Mouse (Mus musculus): Measurements from ENCODE around the gene Kcnn1.

GRCm38 (mm10) chr8:70869199-70869571 is 6.1 kb upstream of the Kcnn1 start:
- TF ChIP-seq POLR2A (IDR thresholded peaks at IDR 0.05; ENCODE audit: insufficient read length, low read depth) (no peak), MYOG (IDR thresholded peaks at IDR 0.05; ENCODE audit: control insufficient read depth in 1 of 3, insufficient read depth in 1 of 3, insufficient read length in 2 of 3, low read depth in 2 of 3) (no peak), TCF12 (IDR thresholded peaks at IDR 0.05; ENCODE audit: insufficient read depth, poor library complexity, severe bottlenecking) (no peak), POLR2AphosphoS2 (IDR thresholded peaks at IDR 0.05; ENCODE audit: insufficient read length, low read depth) (no peak), E2F4 (IDR thresholded peaks at IDR 0.05; ENCODE audit: insufficient read depth) (no peak), MAX (IDR thresholded peaks at IDR 0.05; ENCODE audit: low read depth) (no peak), SRF (IDR thresholded peaks at IDR 0.05; ENCODE audit: control insufficient read depth, insufficient read length, low read depth) (no peak), CEBPB (IDR thresholded peaks at IDR 0.05; ENCODE audit: insufficient read depth, poor library complexity, severe bottlenecking) (no peak), TCF3 (IDR thresholded peaks at IDR 0.05; ENCODE audit: insufficient read length, low read depth) (no peak), REST (IDR thresholded peaks at IDR 0.05; ENCODE audit: insufficient read depth, insufficient read length) (no peak), MYOD1 (IDR thresholded peaks at IDR 0.05; ENCODE audit: control insufficient read depth in 1 of 3, insufficient read length in 2 of 3, low read depth in 2 of 3) (no peak)
